Mouse (Mus musculus) forebrain, postnatal 0 days (tissue): ENCODE results near the gene Ankrd24. TPM values are rescaled to one million over a fixed set of nuclear protein-coding genes. Genes with fewer than 3 reads are reported as not detected.
A peak's percentile ranks its signal among the peaks of the same experiment; 100 is the strongest.
"Not testable (repeated sequence)": the region's sequence is repeated elsewhere in the genome, so short reads cannot be mapped to it uniquely, and the experiment has no call there.

Experiments used
- ATAC-seq: fragments of 200-750 bp; cut with Nextera tagmentation; 2 replicates; pipeline ENCODE4 v1.8.0; 2017; ENCODE audit warnings: mild to moderate bottlenecking, moderate library complexity
- DNase-seq: peaks from one replicate; pipeline ENCODE4 v3.0.0-alpha.2; 2015
- H3K27ac ChIP-seq: fragments of 300-500 bp; sonication (generic); 2 replicates; pipeline ENCODE4 v1.5.1; 2014; ENCODE audit warnings: low read depth, mild to moderate bottlenecking, antibody characterized with exemption, low read length, moderate library complexity, mixed read lengths
- H3K27me3 ChIP-seq: fragments of 300-500 bp; sonication (generic); 2 replicates; pipeline ENCODE4 v1.6.1; 2014; ENCODE audit warnings: mild to moderate bottlenecking, low read length, mixed read lengths; ENCODE audit not compliant: insufficient read depth
- H3K36me3 ChIP-seq: fragments of 300-500 bp; sonication (generic); 2 replicates; pipeline ENCODE4 v1.6.1; 2014; ENCODE audit warnings: mild to moderate bottlenecking, moderate library complexity; ENCODE audit not compliant: insufficient read depth
- H3K4me1 ChIP-seq: fragments of 300-500 bp; sonication (generic); 2 replicates; pipeline ENCODE4 v1.6.1; 2014; ENCODE audit warnings: antibody characterized with exemption; ENCODE audit not compliant: insufficient read depth
- H3K4me2 ChIP-seq: fragments of 300-500 bp; sonication (generic); 2 replicates; pipeline ENCODE4 v1.6.1; 2014; ENCODE audit warnings: low read depth, mild to moderate bottlenecking, moderate library complexity
- H3K4me3 ChIP-seq: fragments of 300-500 bp; sonication (generic); 2 replicates; pipeline ENCODE4 v1.5.1; 2014; ENCODE audit warnings: low read depth, low read length, mixed read lengths
- H3K9ac ChIP-seq: fragments of 300-500 bp; sonication (generic); 2 replicates; pipeline ENCODE4 v1.6.1; 2014; ENCODE audit warnings: mild to moderate bottlenecking
- H3K9me3 ChIP-seq: fragments of 300-500 bp; sonication (generic); 2 replicates; pipeline ENCODE4 v1.6.1; 2016; ENCODE audit warnings: low read length
- CTCF ChIP-seq: sonication (generic); IDR thresholded peaks from 2 replicates; pipeline ENCODE4 v1.5.1; 2016; ENCODE audit warnings: antibody characterized with exemption, control low read depth, low read depth
- WGBS: fragments of 180-500 bp; shearing (Covaris S2); extraction: QIAGEN DNeasy Blood & Tissue Kit; methylation state at CpG from one replicate; pipeline ENCODE4 v1.1.7; 2014; 5-methylcytosine and 5-hydroxymethylcytosine counted together
- polyA plus RNA-seq: library from polyadenylated mRNA; unstranded; fragments of >200 nt; fragmentation: Nextera tagmentation; extraction: Ambion mirVana; gene quantifications from 2 replicates; pipeline ENCODE4 v1.2.1, GENCODE M21; 2015
- total RNA-seq: library from RNA; depleted of rRNA; stranded (reverse); fragments of >200 nt; gene quantifications from 2 replicates; pipeline ENCODE4 v1.2.3, GENCODE M21; 2014

Gene Ankrd24
- total and polyA plus RNA-seq, 2 experiments from 2014 or later: 11.4 to 63.6 TPM

DNA sequence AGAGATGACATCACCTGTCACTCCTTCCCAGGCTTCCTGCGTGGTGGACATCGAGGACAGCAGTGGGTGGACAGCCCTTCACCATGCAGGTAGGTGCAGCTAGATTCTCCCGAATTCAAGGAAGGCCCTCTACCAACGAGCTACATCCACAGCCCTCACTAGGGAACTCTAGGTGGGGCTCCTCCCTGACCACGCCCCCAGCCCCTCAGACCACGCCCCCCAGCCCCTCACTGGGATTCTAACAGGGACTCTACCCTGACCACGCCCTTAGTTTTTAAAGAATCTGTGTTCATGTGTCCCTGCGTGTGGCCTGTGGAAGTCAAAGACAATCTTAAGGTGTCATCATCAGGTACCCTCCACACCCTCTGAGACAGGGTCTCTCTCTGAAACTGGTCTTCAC, 8.0 kb downstream of the Ankrd24 start:
- Histone ChIP-seq H3K27ac (no peak overlapping the region), H3K27me3 (no peaks in the 10 kb centered on the region), H3K9me3 (no peaks in the 10 kb centered on the region), H3K36me3 (no peaks in the 10 kb centered on the region; the same call in 1 of the 2 replicates), H3K4me2 (no peak overlapping the region), H3K9ac (no peak overlapping the region), H3K4me3 (no peak overlapping the region), H3K4me1 (no peaks in the 10 kb centered on the region)
- no peak for DNase-seq
- TF ChIP-seq CTCF: no peak
- 22% methylated on average over 8 of the region's 8 CpGs for WGBS
- ATAC-seq: no peak

DNA sequence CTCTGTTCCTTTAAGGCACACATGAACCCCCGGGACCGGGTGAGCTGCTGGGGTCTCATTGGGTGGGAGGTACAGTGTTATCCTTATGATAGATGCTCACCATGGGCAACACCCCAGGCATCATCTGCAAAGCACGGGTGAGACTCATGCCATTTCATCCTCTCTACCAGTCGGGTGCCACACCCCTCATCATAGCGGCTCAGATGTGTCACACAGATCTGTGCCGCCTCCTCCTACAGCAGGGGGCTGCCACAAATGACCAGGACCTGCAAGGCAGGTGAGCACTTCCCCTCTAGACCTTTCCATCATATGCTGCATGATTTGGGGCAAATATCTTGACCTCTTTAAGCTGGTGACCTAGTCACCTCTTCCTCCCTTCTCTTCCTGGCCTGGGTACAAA, 9.8 kb downstream of the Ankrd24 start:
- no peak for ATAC-seq
- 76% methylated on average over 6 of the region's 6 CpGs for WGBS
- H3K27ac ChIP-seq: no peak overlapping the region

DNA sequence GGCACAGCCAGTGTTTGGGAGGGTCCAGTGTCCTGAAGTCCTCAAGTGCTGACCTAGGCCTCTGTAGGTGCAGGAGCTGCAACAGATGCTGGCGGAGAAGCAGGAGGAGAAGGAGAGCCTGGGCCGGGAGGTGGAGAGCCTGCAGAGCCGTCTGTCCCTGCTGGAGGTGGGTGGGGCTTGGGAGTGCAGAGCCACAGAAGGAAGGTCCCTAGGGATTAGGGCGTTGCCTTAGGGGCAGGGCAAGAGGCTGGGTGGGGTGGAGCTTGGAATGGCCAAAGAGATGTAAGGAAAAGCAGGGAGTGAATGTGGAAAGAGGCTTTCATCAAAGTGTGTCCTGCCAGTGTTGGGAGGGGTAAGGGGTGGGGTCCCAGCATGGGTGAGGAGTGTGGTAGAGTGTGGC, 12.5 kb downstream of the Ankrd24 start:
- 31% methylated on average over 4 of the region's 4 CpGs for WGBS
- H3K27me3 ChIP-seq, H3K4me2 ChIP-seq, H3K36me3 ChIP-seq, DNase-seq, H3K9me3 ChIP-seq, H3K27ac ChIP-seq, ATAC-seq, H3K4me3 ChIP-seq, H3K9ac ChIP-seq: not testable (repeated sequence)
- H3K4me1 ChIP-seq: peaks cover 11% of the 10 kb centered on the region

More for the DNA sequence above, 9.8 kb downstream of the Ankrd24 start:
- Histone ChIP-seq H3K4me2 (no peak overlapping the region), H3K9ac (no peak overlapping the region), H3K9me3 (no peaks in the 10 kb centered on the region), H3K36me3 (no peaks in the 10 kb centered on the region; the same call in 1 of the 2 replicates), H3K27me3 (no peaks in the 10 kb centered on the region), H3K4me3 (no peak overlapping the region), H3K4me1 (peaks cover 11% of the 10 kb centered on the region)
- TF ChIP-seq CTCF: no peak
- no peak for DNase-seq

DNA sequence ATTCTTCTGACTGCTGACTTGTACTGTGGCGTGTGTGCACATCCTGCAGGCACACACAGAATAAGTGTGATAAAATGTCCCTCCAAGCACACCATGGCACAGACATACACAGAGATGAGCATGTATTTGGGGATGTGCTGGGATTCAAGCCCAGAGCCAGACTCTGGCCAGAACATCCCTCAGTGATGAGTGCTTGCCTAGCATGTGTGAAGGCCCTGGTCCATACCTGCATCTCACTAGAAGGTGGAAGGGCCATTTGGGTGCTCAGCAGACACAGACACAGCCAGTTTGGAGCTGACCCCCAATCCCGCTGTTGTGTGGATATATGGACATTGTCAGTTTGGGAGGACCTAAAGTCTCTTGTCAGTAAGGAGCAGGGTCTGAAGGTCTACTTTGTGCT, 13.2 kb downstream of the Ankrd24 start:
- Histone ChIP-seq H3K27ac (no peak overlapping the region), H3K4me3 (no peak overlapping the region), H3K9me3 (no peaks in the 10 kb centered on the region), H3K4me1 (peaks cover 11% of the 10 kb centered on the region), H3K4me2 (no peak overlapping the region), H3K36me3 (no peaks in the 10 kb centered on the region; the same call in 1 of the 2 replicates), H3K9ac (no peak overlapping the region), H3K27me3 (no peaks in the 10 kb centered on the region)
- ATAC-seq: no peak
- no peak for TF ChIP-seq CTCF
- no peak for DNase-seq
- 94% methylated on average over 2 of the region's 2 CpGs for WGBS

DNA sequence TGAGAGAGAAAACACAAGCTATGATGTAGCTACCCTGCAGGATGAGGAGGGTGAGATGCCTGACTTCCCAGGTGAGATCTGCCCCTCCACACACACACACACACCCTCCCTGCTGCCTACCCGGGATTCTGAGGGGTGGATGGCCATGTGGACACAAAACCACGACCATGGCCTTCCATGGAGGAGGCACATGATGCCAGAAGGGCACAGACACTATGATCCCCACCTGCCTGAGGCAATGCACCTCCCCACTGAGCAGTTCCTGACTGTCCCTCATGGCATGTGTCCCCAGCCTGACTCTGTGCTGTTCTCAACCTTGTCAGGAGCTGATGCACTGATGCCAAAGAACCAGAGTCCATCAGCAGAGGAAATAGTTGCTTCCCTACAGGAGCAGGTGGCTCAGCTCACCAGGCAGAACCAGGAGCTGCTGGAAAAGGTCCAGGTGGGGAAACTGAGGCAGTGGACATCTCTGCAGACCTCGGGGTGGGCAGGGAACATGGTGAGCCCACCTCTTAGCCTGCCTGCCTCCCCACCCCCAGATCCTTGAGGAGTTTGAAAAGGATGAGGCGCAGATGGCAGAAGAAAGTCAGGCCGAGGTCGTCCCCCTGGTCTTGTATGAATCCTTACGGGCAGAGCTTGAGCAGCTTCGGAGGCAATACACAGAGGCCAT, 13.8 kb downstream of the Ankrd24 start:
- Histone ChIP-seq H3K27ac (no peak overlapping the region), H3K27me3 (no peaks in the 10 kb centered on the region), H3K4me2 (peak overlapping the region; percentile 95), H3K9me3 (no peaks in the 10 kb centered on the region), H3K9ac (peak overlapping the region; percentile 92; the same call in 1 of the 2 replicates), H3K36me3 (no peaks in the 10 kb centered on the region; the same call in 1 of the 2 replicates), H3K4me1 (peaks cover 11% of the 10 kb centered on the region), H3K4me3 (no peak overlapping the region)
- ATAC-seq (no peak), DNase-seq (no peak)
- no peak for TF ChIP-seq CTCF
- WGBS: 81% methylated on average over 8 of the region's 8 CpGs

DNA sequence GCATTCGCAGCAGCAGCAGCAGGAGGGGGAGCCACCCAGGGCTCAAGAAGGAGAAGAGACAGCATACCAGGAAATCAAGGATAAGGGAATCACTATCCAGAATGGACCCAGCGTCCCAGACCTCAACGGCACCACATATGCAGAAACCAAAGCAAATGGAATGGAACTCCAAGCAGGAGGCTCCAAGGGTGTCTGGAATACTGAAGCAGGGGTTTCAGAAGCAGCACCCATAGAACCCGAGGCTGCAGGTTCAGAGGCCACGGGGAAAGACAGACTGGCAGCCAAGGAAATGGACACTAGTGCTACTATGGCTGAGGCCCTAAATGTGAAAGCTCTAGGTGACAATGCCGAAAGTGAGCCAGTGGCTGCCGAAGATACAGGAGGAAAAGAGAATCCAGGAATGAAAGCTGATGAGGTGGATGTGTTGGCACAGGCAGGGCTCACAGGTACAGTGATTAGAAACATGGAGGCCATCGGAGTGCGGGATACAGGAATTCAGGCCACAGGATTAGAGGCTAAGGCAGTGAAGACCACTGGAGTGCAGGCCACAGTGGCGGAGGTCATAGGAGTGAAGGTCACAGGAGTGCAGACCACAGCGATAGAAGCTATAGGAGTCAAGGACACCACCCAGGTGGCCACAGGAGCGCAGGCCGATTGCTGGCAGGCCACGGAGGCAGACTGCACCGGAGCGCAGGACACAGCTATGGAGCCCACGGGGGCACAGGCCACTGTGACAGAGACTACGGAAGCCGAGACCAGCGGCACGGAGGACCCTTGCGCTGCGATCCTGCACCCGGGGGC, 14.5 kb downstream of the Ankrd24 start:
- H3K27me3 ChIP-seq: no peaks in the 10 kb centered on the region
- H3K9ac ChIP-seq: peak overlapping the region; percentile 92
- whole genome bisulfite sequencing: 21% methylated on average over 24 of the region's 24 CpGs

More for the DNA sequence above, 14.5 kb downstream of the Ankrd24 start:
- Histone ChIP-seq H3K4me3 (peak overlapping the region; percentile 67), H3K9me3 (no peaks in the 10 kb centered on the region), H3K4me2 (peak overlapping the region; percentile 95), H3K27ac (peak overlapping the region; percentile 94), H3K4me1 (peaks cover 11% of the 10 kb centered on the region), H3K36me3 (no peaks in the 10 kb centered on the region; the same call in 1 of the 2 replicates)
- ATAC-seq: no peak; the same call in 1 of the 2 replicates
- TF ChIP-seq CTCF: no peak; the same call in 1 of the 2 replicates
- no peak for DNase-seq
